Mouse (Mus musculus): ENCODE data around the gene Prkab2.

- TF ChIP-seq CTCF (conservative IDR thresholded peaks at IDR 0.05; ENCODE audit: low read length) (no peak), POU5F1 (IDR thresholded peaks at IDR 0.05; ENCODE audit: borderline replicate concordance, low read length) (no peak)
Measured at GRCm38 (mm10) chr3:97611021-97611420, 47.0 kb upstream of the Prkab2 start.

All from E14TG2a.4 (cell line).